ENCODE assay signal across 19 mouse cellular contexts in genomic region chr14:45038052-45038451, GRCm38 (mm10). TPM values are rescaled to one million over a fixed set of nuclear protein-coding genes. Genes with fewer than 3 reads are reported as not detected.
DNase-seq lines count a peak whose midpoint lies in the region; ATAC-seq and TF ChIP-seq lines count a peak whose summit lies in the region.
"Had no signal": no experiment of that assay in that cellular context is flagged by ENCODE, and none has a peak within 500 bp of the region (broad histone marks: within the 10 kb centered on the region; RNA-seq: fewer than 3 reads in every experiment).

No protein-coding gene starts in this region.

- no peak for TF ChIP-seq POLR2A in embryonic fibroblast, embryonic 13.5 days (IDR thresholded peaks at IDR 0.05; ENCODE audit: low read depth, low read length)

- TF ChIP-seq CTCF in C2C12 (IDR thresholded peaks at IDR 0.05; ENCODE audit: control insufficient read depth, insufficient read depth, insufficient read length), result no peak
- no peak for TF ChIP-seq CTCF in embryonic fibroblast, embryonic 13.5 days (IDR thresholded peaks at IDR 0.05; ENCODE audit: borderline replicate concordance, insufficient read depth, low read length)

- no peak overlapping the region for H3ac ChIP-seq in C2C12 (ENCODE audit: control insufficient read depth, insufficient read length, low read depth)

- no peaks in the 10 kb centered on the region for H3K79me3 ChIP-seq in C2C12 (ENCODE audit: low read depth)

- WGBS in macrophage (ENCODE audit: missing documents), result 8% methylated on average over 7 of the region's 7 CpGs
- 90% methylated on average over 7 of the region's 7 CpGs for WGBS in heart, embryonic 10.5 days

- DNase-seq in cerebellum, adult 18-20 months, result no peak
- DNase-seq in heart, embryonic 10.5 days (ENCODE audit: low spot score), result no peak
- no peak for DNase-seq in cerebellum, postnatal 10 days
- DNase-seq in spleen, postnatal 10 days (ENCODE audit: low spot score in 2 of 2), result no peak
- DNase-seq: adrenal gland, postnatal 36 days; kidney, adult 18-20 months; kidney, postnatal 25 days; thymus, postnatal 36 days had no signal

- H3K27me3 ChIP-seq in C2C12 (ENCODE audit: control insufficient read depth, insufficient read depth, insufficient read length), result no peaks in the 10 kb centered on the region
- no peaks in the 10 kb centered on the region for H3K27me3 ChIP-seq in heart, embryonic 10.5 days (ENCODE audit: insufficient read depth, poor library complexity, severe bottlenecking)
- H3K27me3 ChIP-seq: embryonic facial prominence, embryonic 13.5 days; heart, embryonic 15.5 days; midbrain, embryonic 13.5 days had no signal

- no peaks in the 10 kb centered on the region for H3K9me3 ChIP-seq in heart, embryonic 10.5 days
- H3K9me3 ChIP-seq: embryonic facial prominence, embryonic 13.5 days; forebrain, embryonic 10.5 days; G1E; heart, embryonic 15.5 days; midbrain, embryonic 13.5 days had no signal

- ATAC-seq in CD4-positive, CD25-positive, alpha-beta regulatory T cell, adult 4 months, result peak; percentile 29
- ATAC-seq: midbrain, embryonic 13.5 days had no signal

- H3K4me1 ChIP-seq in embryonic fibroblast, embryonic 13.5 days (ENCODE audit: control insufficient read depth, insufficient read depth, low read length), result no peaks in the 10 kb centered on the region
- no peaks in the 10 kb centered on the region for H3K4me1 ChIP-seq in heart, embryonic 10.5 days
- H3K4me1 ChIP-seq: embryonic facial prominence, embryonic 13.5 days; forebrain, embryonic 10.5 days; heart, embryonic 15.5 days; midbrain, embryonic 13.5 days had no signal

- H3K79me2 ChIP-seq in C2C12 (ENCODE audit: control insufficient read depth, insufficient read depth) (no peaks in the 10 kb centered on the region), macrophage (ENCODE audit: inconsistent target) (no peaks in the 10 kb centered on the region)

- H3K36me3 ChIP-seq in C2C12 (ENCODE audit: control insufficient read depth, insufficient read depth), result no peaks in the 10 kb centered on the region
- no peaks in the 10 kb centered on the region for H3K36me3 ChIP-seq in macrophage (ENCODE audit: inconsistent target)
- no peaks in the 10 kb centered on the region for H3K36me3 ChIP-seq in heart, embryonic 10.5 days
- H3K36me3 ChIP-seq: embryonic facial prominence, embryonic 13.5 days; forebrain, embryonic 10.5 days; G1E; heart, embryonic 15.5 days; midbrain, embryonic 13.5 days had no signal

- H3K4me3 ChIP-seq in C2C12 (ENCODE audit: insufficient read depth, poor library complexity, severe bottlenecking), result no peak overlapping the region
- no peak overlapping the region for H3K4me3 ChIP-seq in embryonic fibroblast, embryonic 13.5 days (ENCODE audit: insufficient read depth, low read length)
- H3K4me3 ChIP-seq in macrophage (ENCODE audit: inconsistent target), result no peak overlapping the region
- H3K4me3 ChIP-seq in heart, embryonic 10.5 days, result no peak overlapping the region
- H3K4me3 ChIP-seq: embryonic facial prominence, embryonic 13.5 days; forebrain, embryonic 10.5 days; heart, embryonic 15.5 days; midbrain, embryonic 13.5 days had no signal

- peak overlapping the region; percentile 47 for H3K27ac ChIP-seq in embryonic fibroblast, embryonic 13.5 days (ENCODE audit: insufficient read depth, low read length)
- H3K27ac ChIP-seq in macrophage, result peak overlapping the region; percentile 85
- no peak overlapping the region for H3K27ac ChIP-seq in heart, embryonic 10.5 days
- H3K27ac ChIP-seq: embryonic facial prominence, embryonic 13.5 days; forebrain, embryonic 10.5 days; heart, embryonic 15.5 days; hindbrain, embryonic 14.5 days; midbrain, embryonic 13.5 days had no signal

TF ChIP-seq in C2C12, 6 proteins besides CTCF, POLR2A, EP300 and RAD21:
- no peak for TF ChIP-seq USF1 (IDR thresholded peaks at IDR 0.05; ENCODE audit: low read depth)
- TF ChIP-seq CEBPB (IDR thresholded peaks at IDR 0.05; ENCODE audit: low read depth), result peak; percentile 68
- TF ChIP-seq MYOG (IDR thresholded peaks at IDR 0.05; ENCODE audit: control insufficient read depth, extremely low read depth, insufficient read length), result no peak

RNA-seq across cellular contexts. Expression of gene Ptger2, which starts 50.1 kb away (rescaled TPM):
- polyA plus RNA-seq in C2C12 (2012; fragmentation: generic; extraction: Trizol) (not detected), macrophage (2018) (2.1 to 3.0 TPM (median 2.4 TPM) in 3 replicates)
- polyA plus RNA-seq in CD4-positive, CD25-positive, alpha-beta regulatory T cell, adult 4 months (2017; shearing (Covaris generic)), result 10 to 100 TPM; 53.3 to 78.7 TPM
- polyA plus RNA-seq in embryonic fibroblast, embryonic 13.5 days (2011; ENCODE audit: insufficient read length, low read depth, missing spikeins), result 0.23 TPM in 1 of 2 replicates, not detected in the other
- 10 to 100 TPM in 15 of 26 experiments, 1 to 10 TPM in 11; 1.9 to 32.8 (median 11.7) TPM for total RNA-seq in macrophage (2018; cell fraction: chromatin; rRNA removed)
- total RNA-seq in macrophage (2018; cell fraction: cytosol; rRNA removed), result 1 to 10 TPM; 1.6 to 6.0 (median 3.3) TPM
- 10 to 100 TPM in 20 of 26 experiments, 1 to 10 TPM in 6; 3.7 to 62.5 (median 16.6) TPM for total RNA-seq in macrophage (2018; cell fraction: nucleus; rRNA removed)
- polyA plus RNA-seq in heart, embryonic 10.5 days (2016; fragmentation: Nextera tagmentation; extraction: Ambion mirVana), result 0.05 TPM in 1 of 2 replicates, not detected in the other
- polyA plus RNA-seq: forebrain, embryonic 10.5 days; G1E; limb, embryonic 11.5 days had no signal

Comparison
In these comparisons a context has a peak if more than half of its experiments do, and no peak if none do; other contexts are left out.
1. RNA of gene Ptger2, which starts 50.1 kb away (polyA plus RNA-seq): 53.3 to 78.7 TPM in CD4-positive, CD25-positive, alpha-beta regulatory T cell, adult 4 months; 2.1 to 3.0 TPM in macrophage, 0.23 TPM in embryonic fibroblast, embryonic 13.5 days, 0.05 TPM in heart, embryonic 10.5 days and not detected in C2C12 (single experiment); every median in the first group is over 10 times any median in the second.